Mouse (Mus musculus): ENCODE measurements around the gene Rgs19.

DNA sequence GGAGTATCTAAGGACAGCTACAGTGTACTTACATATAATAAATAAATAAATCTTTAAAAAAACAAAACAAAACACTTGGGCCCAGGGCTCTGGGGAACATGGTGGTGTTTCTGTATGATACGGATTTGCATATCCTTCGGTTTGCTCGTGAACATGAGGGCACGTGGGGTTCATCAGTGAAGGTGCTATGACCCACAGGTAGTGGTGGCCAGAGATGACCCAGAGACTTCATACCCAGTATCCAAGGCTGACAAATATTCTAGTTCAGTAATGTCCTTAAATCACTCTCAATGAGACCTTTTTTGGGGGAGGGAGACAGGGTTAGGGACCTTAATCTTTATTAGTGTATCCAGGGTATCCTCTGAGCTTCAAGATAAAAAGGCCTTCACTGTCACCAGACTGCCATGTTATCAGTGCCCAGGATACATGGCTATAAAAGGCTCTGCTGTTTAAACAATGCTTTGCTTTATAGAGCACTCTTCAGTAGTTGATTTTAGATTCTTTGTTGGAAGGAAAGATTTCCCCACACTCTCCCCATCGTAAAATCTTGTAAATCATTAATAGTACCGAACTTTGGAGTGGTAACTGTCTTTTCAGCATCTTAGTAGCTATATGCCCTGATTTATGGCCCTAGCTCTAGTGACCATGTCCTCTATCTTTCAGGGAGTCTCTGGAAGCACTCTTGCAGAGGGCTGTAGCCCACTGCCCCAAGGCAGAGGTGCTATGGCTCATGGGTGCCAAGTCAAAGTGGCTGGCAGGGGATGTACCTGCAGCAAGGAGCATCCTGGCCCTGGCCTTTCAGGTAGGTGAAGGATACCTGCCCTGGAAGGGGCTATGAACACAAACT, 46.9 kb downstream of the Rgs19 start:
- no peak for TF ChIP-seq CTCF (IDR thresholded peaks at IDR 0.05; ENCODE audit: extremely low read depth, insufficient read depth, insufficient read length, insufficient replicate concordance)
- no peak for TF ChIP-seq POLR2A (IDR thresholded peaks at IDR 0.05; ENCODE audit: low read depth, low read length)
